Mouse (Mus musculus): ENCODE measurements around the gene Fev. TPM values are rescaled to one million over a fixed set of nuclear protein-coding genes. Genes with fewer than 3 reads are reported as not detected.

Gene Fev
- total and polyA plus RNA-seq, 2 experiments from 2014 or later: 1.8 to 3.4 TPM

DNA sequence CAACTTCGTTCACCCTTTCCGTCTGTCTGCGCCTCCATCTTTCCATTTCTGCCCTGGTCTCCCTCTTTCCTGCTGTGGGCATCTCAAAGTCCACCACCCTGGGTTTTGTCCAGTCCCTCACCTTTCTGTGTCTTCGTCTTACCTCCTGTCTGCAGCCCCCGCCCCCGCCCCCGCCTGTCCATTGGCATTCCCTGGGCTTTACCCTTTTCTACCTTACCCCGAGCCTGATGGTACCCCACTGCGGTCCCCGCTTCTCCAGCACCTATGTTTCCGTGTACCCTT, 28.8 kb downstream of the Fev start:
- Histone ChIP-seq H3K9me3 (ENCODE audit: low read length) (no peaks in the 10 kb centered on the region), H3K36me3 (ENCODE audit: insufficient read depth, low read length) (no peaks in the 10 kb centered on the region), H3K4me1 (ENCODE audit: insufficient read depth, low read length) (peaks cover 7% of the 10 kb centered on the region; the same call in 1 of the 2 replicates), H3K27ac (ENCODE audit: low read depth, low read length) (peak overlapping the region; percentile 88), H3K4me2 (ENCODE audit: low read depth, low read length, poor library complexity, severe bottlenecking) (peak overlapping the region; percentile 69), H3K9ac (replicated peaks; ENCODE audit: low read length, poor library complexity, severe bottlenecking) (peak overlapping the region; percentile 95), H3K4me3 (ENCODE audit: low read depth, low read length) (peak overlapping the region; percentile 99), H3K27me3 (ENCODE audit: insufficient read depth, low read length) (no peaks in the 10 kb centered on the region)
- no peak for ATAC-seq (ENCODE audit: low FRiP score)
- 3% methylated on average over 10 of the region's 11 CpGs for WGBS
- TF ChIP-seq CTCF (IDR thresholded peaks at IDR 0.05): no peak
- no peak for DNase-seq (ENCODE audit: low spot score)

- no peak for ATAC-seq (ENCODE audit: low FRiP score)
- under 1% methylated on average over 71 of the region's 74 CpGs for WGBS
- H3K27ac ChIP-seq (ENCODE audit: low read depth, low read length): peak overlapping the region; percentile 88
- H3K9ac ChIP-seq (replicated peaks; ENCODE audit: low read length, poor library complexity, severe bottlenecking): peak overlapping the region; percentile 95
- TF ChIP-seq CTCF (IDR thresholded peaks at IDR 0.05): no peak
- DNase-seq (ENCODE audit: low spot score): peak; percentile 14
- H3K4me1 ChIP-seq (ENCODE audit: insufficient read depth, low read length): peaks cover 9% of the 10 kb centered on the region; the same call in 1 of the 2 replicates
- H3K4me3 ChIP-seq (ENCODE audit: low read depth, low read length): peak overlapping the region; percentile 99
- no peaks in the 10 kb centered on the region for H3K36me3 ChIP-seq (ENCODE audit: insufficient read depth, low read length)
- H3K27me3 ChIP-seq (ENCODE audit: insufficient read depth, low read length): no peaks in the 10 kb centered on the region
- peak overlapping the region; percentile 69 for H3K4me2 ChIP-seq (ENCODE audit: low read depth, low read length, poor library complexity, severe bottlenecking)
- no peaks in the 10 kb centered on the region for H3K9me3 ChIP-seq (ENCODE audit: low read length)
Measured at GRCm38 (mm10) chr1:74855651-74856438, 29.4 kb downstream of the Fev start.

DNA sequence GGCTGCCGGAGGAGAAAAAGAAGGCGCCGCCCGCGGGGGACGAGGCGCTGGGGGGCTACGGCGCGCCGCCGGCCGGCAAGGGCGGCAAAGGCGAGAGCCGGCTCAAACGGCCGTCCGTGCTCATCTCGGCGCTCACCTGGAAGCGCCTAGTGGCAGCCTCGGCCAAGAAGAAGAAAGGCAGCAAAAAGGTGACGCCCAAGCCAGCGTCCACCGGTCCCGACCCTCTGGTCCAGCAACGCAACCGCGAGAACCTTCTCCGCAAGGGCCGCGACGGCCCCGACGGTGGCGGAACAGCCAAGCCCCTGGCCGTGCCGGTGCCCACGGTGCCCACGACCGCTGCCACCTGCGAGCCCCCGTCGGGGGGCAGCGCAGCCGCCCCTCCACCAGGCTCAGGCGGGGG, 30.1 kb downstream of the Fev start:
- peak overlapping the region; percentile 69 for H3K4me2 ChIP-seq (ENCODE audit: low read depth, low read length, poor library complexity, severe bottlenecking)
- 1% methylated on average over 33 of the region's 48 CpGs for WGBS
- H3K4me1 ChIP-seq (ENCODE audit: insufficient read depth, low read length): peaks cover 9% of the 10 kb centered on the region; the same call in 1 of the 2 replicates
- H3K27ac ChIP-seq (ENCODE audit: low read depth, low read length): peak overlapping the region; percentile 88
- H3K36me3 ChIP-seq (ENCODE audit: insufficient read depth, low read length): no peaks in the 10 kb centered on the region
- H3K9me3 ChIP-seq (ENCODE audit: low read length): no peaks in the 10 kb centered on the region
- peak; percentile 12 for DNase-seq (ENCODE audit: low spot score)
- TF ChIP-seq CTCF (IDR thresholded peaks at IDR 0.05): no peak
- H3K4me3 ChIP-seq (ENCODE audit: low read depth, low read length): peak overlapping the region; percentile 99
- H3K27me3 ChIP-seq (ENCODE audit: insufficient read depth, low read length): no peaks in the 10 kb centered on the region
- ATAC-seq (ENCODE audit: low FRiP score): peak; percentile 1; the same call in 1 of the 2 replicates
- H3K9ac ChIP-seq (replicated peaks; ENCODE audit: low read length, poor library complexity, severe bottlenecking): peak overlapping the region; percentile 95

- H3K27me3 ChIP-seq (ENCODE audit: insufficient read depth, low read length): no peaks in the 10 kb centered on the region
- H3K9me3 ChIP-seq (ENCODE audit: low read length): no peaks in the 10 kb centered on the region
- TF ChIP-seq CTCF (IDR thresholded peaks at IDR 0.05): no peak
- peak within 1 kb of the TSS; percentile 95 for H3K9ac ChIP-seq (replicated peaks; ENCODE audit: low read length, poor library complexity, severe bottlenecking)
- H3K36me3 ChIP-seq (ENCODE audit: insufficient read depth, low read length): no peaks in the 10 kb centered on the region
- DNase-seq (ENCODE audit: low spot score): peak; percentile 97
- peak; percentile 84 for ATAC-seq (ENCODE audit: low FRiP score)
- peak within 1 kb of the TSS; percentile 69 for H3K4me2 ChIP-seq (ENCODE audit: low read depth, low read length, poor library complexity, severe bottlenecking)
- WGBS: 5% methylated on average over 25 of the region's 39 CpGs
- H3K4me1 ChIP-seq (ENCODE audit: insufficient read depth, low read length): peaks cover 9% of the 10 kb centered on the region; the same call in 1 of the 2 replicates
- peak within 1 kb of the TSS; percentile 88 for H3K27ac ChIP-seq (ENCODE audit: low read depth, low read length)
- H3K4me3 ChIP-seq (ENCODE audit: low read depth, low read length): peak within 1 kb of the TSS; percentile 99
Measured at GRCm38 (mm10) chr1:74854306-74855056, 30.7 kb downstream of the Fev start, which contains the start of gene Cdk5r2. Gene Cdk5r2, plus strand, starts transcription at chr1:74854934.

DNA sequence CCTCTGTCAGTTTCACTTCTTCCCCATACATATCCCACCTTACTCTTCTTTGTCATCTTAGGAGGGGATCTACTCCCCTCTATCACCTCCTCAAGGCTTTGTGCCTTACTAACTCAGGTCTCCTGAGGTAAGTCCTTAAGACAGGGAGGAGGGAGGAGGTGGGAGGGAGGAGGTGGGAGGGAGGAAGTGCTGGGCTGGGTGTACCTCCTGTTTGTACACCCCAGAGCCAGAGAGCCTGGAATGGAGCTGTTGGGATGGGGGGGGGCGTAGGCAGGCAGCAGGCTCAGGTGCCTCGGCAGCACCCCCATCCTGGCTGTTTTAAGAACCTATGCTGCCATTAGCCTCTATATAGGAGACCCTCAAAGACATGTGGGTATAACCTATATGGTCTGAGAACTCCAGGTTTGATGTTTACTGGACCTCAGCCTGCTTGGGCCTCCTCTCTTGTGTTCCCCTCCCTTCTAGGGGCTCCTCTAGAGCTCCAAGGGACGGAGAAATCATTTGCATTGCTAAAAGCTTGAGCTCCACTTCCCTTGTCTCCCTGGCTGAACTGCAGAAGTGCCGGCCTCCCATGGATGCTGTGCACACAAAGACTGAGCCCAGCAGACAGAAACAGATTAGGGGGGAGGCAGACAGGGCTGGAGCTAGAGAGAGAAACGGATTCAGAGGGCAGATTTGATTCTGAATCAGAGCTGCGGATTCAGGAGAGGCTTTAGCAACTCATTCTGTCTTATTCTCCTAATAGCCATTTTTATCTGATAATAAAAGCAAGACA, 34.0 kb downstream of the Fev start:
- WGBS: 11% methylated on average over 6 of the region's 6 CpGs
- Histone ChIP-seq H3K4me2 (ENCODE audit: low read depth, low read length, poor library complexity, severe bottlenecking) (no peak overlapping the region), H3K9ac (replicated peaks; ENCODE audit: low read length, poor library complexity, severe bottlenecking) (no peak overlapping the region), H3K36me3 (ENCODE audit: insufficient read depth, low read length) (no peaks in the 10 kb centered on the region), H3K27ac (ENCODE audit: low read depth, low read length) (peak overlapping the region; percentile 21; the same call in 1 of the 2 replicates), H3K4me1 (ENCODE audit: insufficient read depth, low read length) (peaks cover 5% of the 10 kb centered on the region; the same call in 1 of the 2 replicates), H3K9me3 (ENCODE audit: low read length) (no peaks in the 10 kb centered on the region), H3K4me3 (ENCODE audit: low read depth, low read length) (no peak overlapping the region), H3K27me3 (ENCODE audit: insufficient read depth, low read length) (no peaks in the 10 kb centered on the region)
- TF ChIP-seq CTCF (IDR thresholded peaks at IDR 0.05): no peak
- ATAC-seq (ENCODE audit: low FRiP score) (no peak), DNase-seq (ENCODE audit: low spot score) (no peak)

Measured in midbrain, postnatal 0 days (tissue).